ENCODE assay signal across 27 mouse cellular contexts in the genomic region with DNA sequence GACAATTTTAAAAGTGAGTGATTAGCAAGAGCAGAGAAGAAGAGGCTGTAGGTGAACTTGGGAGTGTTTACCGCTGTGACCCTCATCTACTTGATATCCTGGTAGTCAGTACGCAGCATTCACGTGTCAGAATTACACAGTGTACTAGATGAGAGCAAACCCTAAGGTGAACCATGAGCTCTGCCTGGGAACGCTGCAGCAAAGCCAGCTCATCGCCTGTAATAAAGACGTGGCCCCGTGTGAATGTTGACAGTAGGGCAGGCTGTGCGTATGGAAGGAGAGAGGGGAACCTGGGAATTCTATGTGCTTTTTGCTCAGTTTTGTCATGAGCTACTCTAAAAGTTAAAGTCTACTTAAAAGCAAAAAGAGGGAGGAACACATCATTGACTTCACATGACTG. TPM values are rescaled to one million over a fixed set of nuclear protein-coding genes. Genes with fewer than 3 reads are reported as not detected.
"Had no signal": no experiment of that assay in that cellular context is flagged by ENCODE, and none has a peak within 500 bp of the region (broad histone marks: within the 10 kb centered on the region; RNA-seq: fewer than 3 reads in every experiment).

No protein-coding gene starts in this region.

- H3K4me3 ChIP-seq: embryonic facial prominence, embryonic 10.5 days; embryonic facial prominence, embryonic 12.5 days; embryonic facial prominence, embryonic 13.5 days; embryonic facial prominence, embryonic 15.5 days; erythroblast, embryonic 14.5 days; forebrain, embryonic 10.5 days; forebrain, embryonic 12.5 days; forebrain, embryonic 13.5 days; forebrain, embryonic 15.5 days; gastrocnemius, adult 2 months had no signal

- DNase-seq: cerebellum, adult 2 months; cerebellum, adult 8-10 months; cerebellum, adult 9-10 months; cerebellum, adult 9-11 months; cerebellum, postnatal 10 days; cerebellum, postnatal 14 days; cerebellum, postnatal 25 days; cerebellum, postnatal 36 days; embryo, embryonic 11 days; forebrain, postnatal 0 days; gastrocnemius, adult 2 months; gastrocnemius, postnatal 10 days; gastrocnemius, postnatal 14 days; gastrocnemius, postnatal 25 days; gastrocnemius, postnatal 36 days; heart, adult 18-20 months had no signal

- H3K9me3 ChIP-seq: embryonic facial prominence, embryonic 10.5 days; embryonic facial prominence, embryonic 12.5 days; embryonic facial prominence, embryonic 13.5 days; embryonic facial prominence, embryonic 15.5 days; forebrain, embryonic 10.5 days; forebrain, embryonic 12.5 days; forebrain, embryonic 13.5 days; forebrain, embryonic 15.5 days had no signal

- H3K4me1 ChIP-seq: embryonic facial prominence, embryonic 10.5 days; embryonic facial prominence, embryonic 12.5 days; embryonic facial prominence, embryonic 13.5 days; embryonic facial prominence, embryonic 15.5 days; forebrain, embryonic 10.5 days; forebrain, embryonic 12.5 days; forebrain, embryonic 13.5 days; forebrain, embryonic 15.5 days had no signal

- H3K27ac ChIP-seq: embryonic facial prominence, embryonic 10.5 days; embryonic facial prominence, embryonic 12.5 days; embryonic facial prominence, embryonic 13.5 days; embryonic facial prominence, embryonic 15.5 days; forebrain, embryonic 10.5 days; forebrain, embryonic 12.5 days; forebrain, embryonic 13.5 days; forebrain, embryonic 15.5 days; gastrocnemius, adult 2 months had no signal

- H3K9ac ChIP-seq: embryonic facial prominence, embryonic 12.5 days; embryonic facial prominence, embryonic 13.5 days; embryonic facial prominence, embryonic 15.5 days; forebrain, embryonic 12.5 days; forebrain, embryonic 13.5 days; forebrain, embryonic 15.5 days; forebrain, postnatal 0 days had no signal

- H3K36me3 ChIP-seq: embryonic facial prominence, embryonic 10.5 days; embryonic facial prominence, embryonic 12.5 days; embryonic facial prominence, embryonic 13.5 days; embryonic facial prominence, embryonic 15.5 days; forebrain, embryonic 10.5 days; forebrain, embryonic 12.5 days; forebrain, embryonic 15.5 days had no signal

- H3K27me3 ChIP-seq: embryonic facial prominence, embryonic 12.5 days; embryonic facial prominence, embryonic 13.5 days; embryonic facial prominence, embryonic 15.5 days; forebrain, embryonic 12.5 days; forebrain, embryonic 13.5 days; forebrain, embryonic 15.5 days had no signal

RNA-seq across cellular contexts. Expression of gene Tmem215, which starts 19.8 kb away (rescaled TPM):
- total RNA-seq: gastrocnemius, adult 18-20 months; gastrocnemius, adult 2 months; gastrocnemius, adult 8-10 months; gastrocnemius, postnatal 10 days; gastrocnemius, postnatal 14 days; gastrocnemius, postnatal 25 days; gastrocnemius, postnatal 36 days; heart, adult 18-20 months had no signal
- polyA plus RNA-seq: erythroblast, embryonic 14.5 days had no signal
